Mouse (Mus musculus) forelimb bud, embryonic 11.5 days (tissue): ENCODE measurements around the gene Uchl1.

Source experiments
- DNase-seq: peaks from one replicate; pipeline ENCODE4 v3.0.0-alpha.2; 2012; ENCODE audit warnings: low read depth, low spot score

The Uchl1 gene

DNA sequence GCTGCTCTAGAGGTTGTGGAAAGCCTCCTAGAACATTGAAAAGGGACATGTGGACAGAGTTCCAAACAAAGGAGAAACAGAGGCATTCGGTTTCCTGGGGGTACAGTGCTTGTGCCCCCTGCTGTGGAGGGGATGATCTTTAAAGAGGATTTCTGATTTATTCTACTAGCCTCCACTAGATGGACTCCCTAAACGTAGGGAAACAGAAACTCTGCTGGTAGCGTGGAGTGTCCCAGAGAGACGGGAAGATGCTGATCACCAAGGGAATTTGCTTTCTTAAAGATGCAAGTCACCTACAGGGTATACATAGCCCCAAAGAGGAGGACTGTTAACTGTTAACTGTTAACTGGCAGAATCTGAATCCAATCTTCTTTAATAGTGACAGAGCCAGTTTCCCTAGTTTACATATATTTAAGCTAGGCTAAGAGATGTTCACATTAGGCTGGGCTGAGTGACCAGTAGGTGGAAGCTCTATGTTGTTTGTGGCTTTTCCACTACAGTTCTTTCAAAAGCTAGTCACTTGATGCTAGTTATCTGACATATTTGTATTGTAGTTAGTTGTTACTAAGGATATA, 34.6 kb downstream of the Uchl1 start:
- DNase-seq: no peak

GRCm38 (mm10) chr5:66712801-66713200, 36.9 kb downstream of the Uchl1 start:
- no peak for DNase-seq

GRCm38 (mm10) chr5:66715498-66715931, 39.6 kb downstream of the Uchl1 start:
- no peak for DNase-seq

GRCm38 (mm10) chr5:66717931-66718330, 42.0 kb downstream of the Uchl1 start:
- DNase-seq: no peak

GRCm38 (mm10) chr5:66718413-66718812, 42.5 kb downstream of the Uchl1 start:
- DNase-seq: no peak

DNA sequence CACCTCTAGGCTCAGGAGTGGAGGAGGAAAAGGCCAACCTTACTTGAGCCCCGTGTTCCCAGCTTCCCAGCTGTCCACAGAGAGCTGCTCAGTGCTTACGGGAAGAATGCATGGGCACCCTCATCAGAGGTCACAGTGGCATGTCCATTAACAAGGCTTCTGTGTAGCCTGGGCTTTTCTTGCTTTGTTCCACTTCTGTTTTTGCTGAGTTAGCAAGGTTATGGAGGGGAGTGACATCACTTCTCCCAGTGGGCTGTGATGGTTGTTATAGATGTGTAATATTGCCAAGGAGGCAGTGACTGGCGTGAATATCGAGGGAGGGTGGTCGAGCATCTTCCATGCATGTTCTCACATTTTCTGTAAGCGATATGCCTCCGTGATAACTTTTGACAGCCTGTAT, 43.0 kb downstream of the Uchl1 start:
- DNase-seq: no peak

DNA sequence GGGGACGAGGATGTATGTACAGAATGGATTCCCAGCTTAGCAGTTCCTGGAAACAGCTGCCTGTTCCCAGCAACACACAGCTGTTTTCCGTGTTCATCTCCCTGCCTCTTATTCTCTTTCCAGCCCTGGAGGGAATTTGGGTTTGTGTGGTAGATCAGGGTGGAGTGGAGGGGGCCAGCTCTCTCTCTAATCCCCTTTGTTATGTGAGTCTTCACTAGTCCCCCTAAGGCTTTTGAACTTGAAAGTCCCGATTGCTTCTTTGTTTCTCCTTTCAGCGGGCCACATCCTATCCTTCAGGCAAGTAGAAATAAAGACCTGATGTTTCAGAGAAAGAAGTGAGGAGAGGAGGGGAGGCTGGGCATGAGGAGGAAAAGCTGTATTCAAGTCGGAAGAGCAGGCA, 45.0 kb downstream of the Uchl1 start:
- no peak for DNase-seq

GRCm38 (mm10) chr5:66722586-66722985, 46.7 kb downstream of the Uchl1 start:
- no peak for DNase-seq

DNA sequence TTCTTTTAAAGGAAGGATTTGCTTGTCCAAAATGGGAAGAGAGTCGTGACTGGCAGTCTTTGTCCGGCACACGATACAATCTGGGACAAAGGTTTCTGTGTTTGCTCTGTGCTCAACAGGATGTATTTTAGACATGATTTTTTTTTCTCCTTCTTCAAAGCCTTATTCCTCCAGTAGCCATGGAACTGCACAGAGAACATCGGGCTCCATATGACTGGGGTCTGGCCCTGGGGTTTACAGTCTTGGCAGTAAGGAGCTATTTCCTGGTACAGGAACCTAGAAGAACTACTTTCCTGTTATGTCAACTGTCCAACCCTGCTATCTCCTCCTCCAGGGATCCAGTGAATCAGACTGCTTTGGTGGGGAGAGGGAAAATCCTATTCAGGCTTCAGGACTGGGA, 47.1 kb downstream of the Uchl1 start:
- no peak for DNase-seq

- no peak for DNase-seq
Measured at GRCm38 (mm10) chr5:66723626-66724025, 47.7 kb downstream of the Uchl1 start.

GRCm38 (mm10) chr5:66729306-66729705, 53.4 kb downstream of the Uchl1 start:
- no peak for DNase-seq

DNA sequence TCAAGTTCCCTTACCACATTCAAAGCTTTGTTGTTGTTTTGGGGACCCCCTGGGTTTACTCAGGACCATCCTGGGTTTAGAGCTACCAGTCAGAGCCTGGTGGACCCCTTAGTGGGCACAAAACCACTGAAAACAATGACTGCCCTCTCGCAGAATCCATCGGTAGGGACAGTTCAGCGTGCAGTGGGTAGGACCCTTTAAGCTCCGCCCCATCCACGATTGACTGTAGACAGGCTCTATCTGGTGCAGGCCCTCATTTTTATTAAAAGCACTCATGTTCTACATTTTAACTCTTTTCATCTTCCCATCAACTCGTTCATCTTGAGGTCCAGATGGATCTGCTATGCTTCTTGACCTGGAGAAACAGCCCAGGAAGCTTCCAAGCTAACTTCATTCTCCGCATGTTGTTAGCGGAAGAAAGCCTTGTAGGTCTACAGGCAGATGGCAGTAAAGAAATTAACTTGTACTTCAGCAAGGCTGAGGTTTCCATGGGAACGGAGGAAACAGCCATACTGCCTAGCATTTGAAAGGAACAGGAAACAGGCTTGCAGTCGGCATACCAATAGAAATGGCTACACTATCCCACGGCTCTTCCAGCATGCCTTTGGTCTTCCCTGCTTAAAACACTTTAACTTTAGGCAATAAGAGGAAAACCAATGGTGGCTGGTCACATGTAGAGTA, 54.9 kb downstream of the Uchl1 start:
- DNase-seq: peak; percentile 75

- no peak for DNase-seq
Measured at GRCm38 (mm10) chr5:66731302-66731697, 55.4 kb downstream of the Uchl1 start.

DNA sequence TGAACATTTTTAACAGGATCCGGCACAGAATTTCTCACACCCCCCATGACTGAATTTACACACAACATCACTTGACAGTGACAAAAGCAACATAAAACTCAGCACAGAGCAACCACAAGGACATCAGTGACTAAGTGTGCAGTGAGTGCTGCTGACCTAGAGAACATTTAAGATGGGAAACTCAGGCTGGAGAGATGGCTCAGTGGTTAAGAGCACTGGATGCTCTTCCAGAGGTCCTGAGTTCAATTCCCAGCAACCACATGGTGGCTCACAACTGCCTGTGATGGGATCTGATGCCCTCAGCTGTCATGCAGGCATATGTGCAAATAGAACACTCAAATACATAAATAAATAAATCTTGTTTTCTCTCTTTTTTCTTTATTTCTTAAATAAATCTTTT, 57.7 kb downstream of the Uchl1 start:
- DNase-seq: no peak
